Mouse (Mus musculus): Measurements from ENCODE around the gene Atp6v1d. TPM values are rescaled to one million over a fixed set of nuclear protein-coding genes. Genes with fewer than 3 reads are reported as not detected.

The Atp6v1d gene
- polyA plus RNA-seq, 1 experiment = 38.5 TPM

GRCm38 (mm10) chr12:78901467-78901866 lies 40.0 kb upstream of the Atp6v1d start:
- H3K36me3 ChIP-seq (ENCODE audit: control insufficient read depth, insufficient read depth, low read length) = no peaks in the 10 kb centered on the region
- no peak overlapping the region for H3K4me3 ChIP-seq (ENCODE audit: control insufficient read depth, low read depth, low read length)
- H3K27ac ChIP-seq (ENCODE audit: control insufficient read depth, insufficient read depth, low read depth, low read length) = no peak overlapping the region
- TF ChIP-seq POLR2A (IDR thresholded peaks at IDR 0.05; ENCODE audit: control insufficient read depth, low read depth, low read length) (no peak), CTCF (IDR thresholded peaks at IDR 0.05; ENCODE audit: control insufficient read depth, insufficient read depth, insufficient replicate concordance, low read depth, low read length) (no peak)
- peaks cover under 1% of the 10 kb centered on the region for H3K4me1 ChIP-seq (ENCODE audit: control insufficient read depth, insufficient read depth, low read length)
- H3K27me3 ChIP-seq (ENCODE audit: control insufficient read depth, insufficient read depth, low read length) = no peaks in the 10 kb centered on the region

- H3K36me3 ChIP-seq (ENCODE audit: control insufficient read depth, insufficient read depth, low read length) = no peaks in the 10 kb centered on the region
- H3K27me3 ChIP-seq (ENCODE audit: control insufficient read depth, insufficient read depth, low read length) = no peaks in the 10 kb centered on the region
- no peak overlapping the region for H3K27ac ChIP-seq (ENCODE audit: control insufficient read depth, insufficient read depth, low read depth, low read length)
- H3K4me1 ChIP-seq (ENCODE audit: control insufficient read depth, insufficient read depth, low read length) = no peaks in the 10 kb centered on the region
- H3K4me3 ChIP-seq (ENCODE audit: control insufficient read depth, low read depth, low read length) = no peak overlapping the region
- TF ChIP-seq POLR2A (IDR thresholded peaks at IDR 0.05; ENCODE audit: control insufficient read depth, low read depth, low read length) (no peak), CTCF (IDR thresholded peaks at IDR 0.05; ENCODE audit: control insufficient read depth, insufficient read depth, insufficient replicate concordance, low read depth, low read length) (no peak)
Observed at GRCm38 (mm10) chr12:78897861-78898260, 36.4 kb upstream of the Atp6v1d start.

GRCm38 (mm10) chr12:78891149-78891548 lies 29.7 kb upstream of the Atp6v1d start:
- H3K27ac ChIP-seq (ENCODE audit: control insufficient read depth, insufficient read depth, low read depth, low read length) = no peak overlapping the region

GRCm38 (mm10) chr12:78890062-78890461 lies 28.6 kb upstream of the Atp6v1d start:
- Histone ChIP-seq H3K27ac (ENCODE audit: control insufficient read depth, insufficient read depth, low read depth, low read length) (no peak overlapping the region), H3K36me3 (ENCODE audit: control insufficient read depth, insufficient read depth, low read length) (no peaks in the 10 kb centered on the region), H3K4me1 (ENCODE audit: control insufficient read depth, insufficient read depth, low read length) (no peaks in the 10 kb centered on the region), H3K4me3 (ENCODE audit: control insufficient read depth, low read depth, low read length) (no peak overlapping the region), H3K27me3 (ENCODE audit: control insufficient read depth, insufficient read depth, low read length) (no peaks in the 10 kb centered on the region)
- TF ChIP-seq CTCF (IDR thresholded peaks at IDR 0.05; ENCODE audit: control insufficient read depth, insufficient read depth, insufficient replicate concordance, low read depth, low read length) (no peak), POLR2A (IDR thresholded peaks at IDR 0.05; ENCODE audit: control insufficient read depth, low read depth, low read length) (no peak)

More at GRCm38 (mm10) chr12:78891149-78891548, 29.7 kb upstream of the Atp6v1d start:
- Histone ChIP-seq H3K4me1 (ENCODE audit: control insufficient read depth, insufficient read depth, low read length) (no peaks in the 10 kb centered on the region), H3K36me3 (ENCODE audit: control insufficient read depth, insufficient read depth, low read length) (no peaks in the 10 kb centered on the region), H3K27me3 (ENCODE audit: control insufficient read depth, insufficient read depth, low read length) (no peaks in the 10 kb centered on the region), H3K4me3 (ENCODE audit: control insufficient read depth, low read depth, low read length) (no peak overlapping the region)
- TF ChIP-seq CTCF (IDR thresholded peaks at IDR 0.05; ENCODE audit: control insufficient read depth, insufficient read depth, insufficient replicate concordance, low read depth, low read length) (no peak), POLR2A (IDR thresholded peaks at IDR 0.05; ENCODE audit: control insufficient read depth, low read depth, low read length) (no peak)

- Histone ChIP-seq H3K36me3 (ENCODE audit: control insufficient read depth, insufficient read depth, low read length) (peaks cover 2% of the 10 kb centered on the region; the same call in 1 of the 2 replicates), H3K4me1 (ENCODE audit: control insufficient read depth, insufficient read depth, low read length) (no peaks in the 10 kb centered on the region), H3K4me3 (ENCODE audit: control insufficient read depth, low read depth, low read length) (no peak overlapping the region), H3K27ac (ENCODE audit: control insufficient read depth, insufficient read depth, low read depth, low read length) (no peak overlapping the region), H3K27me3 (ENCODE audit: control insufficient read depth, insufficient read depth, low read length) (no peaks in the 10 kb centered on the region)
- TF ChIP-seq POLR2A (IDR thresholded peaks at IDR 0.05; ENCODE audit: control insufficient read depth, low read depth, low read length) (no peak), CTCF (IDR thresholded peaks at IDR 0.05; ENCODE audit: control insufficient read depth, insufficient read depth, insufficient replicate concordance, low read depth, low read length) (no peak)
Observed at GRCm38 (mm10) chr12:78874581-78874980, 13.1 kb upstream of the Atp6v1d start.

- H3K4me3 ChIP-seq (ENCODE audit: control insufficient read depth, low read depth, low read length) = no peak overlapping the region
- H3K27ac ChIP-seq (ENCODE audit: control insufficient read depth, insufficient read depth, low read depth, low read length) = no peak overlapping the region
- H3K4me1 ChIP-seq (ENCODE audit: control insufficient read depth, insufficient read depth, low read length) = no peaks in the 10 kb centered on the region; the same call in 1 of the 2 replicates
- H3K36me3 ChIP-seq (ENCODE audit: control insufficient read depth, insufficient read depth, low read length) = no peaks in the 10 kb centered on the region
- H3K27me3 ChIP-seq (ENCODE audit: control insufficient read depth, insufficient read depth, low read length) = no peaks in the 10 kb centered on the region
- TF ChIP-seq POLR2A (IDR thresholded peaks at IDR 0.05; ENCODE audit: control insufficient read depth, low read depth, low read length) (no peak), CTCF (IDR thresholded peaks at IDR 0.05; ENCODE audit: control insufficient read depth, insufficient read depth, insufficient replicate concordance, low read depth, low read length) (no peak)
Observed at GRCm38 (mm10) chr12:78868115-78868514, 6.7 kb upstream of the Atp6v1d start.

- Histone ChIP-seq H3K4me3 (ENCODE audit: control insufficient read depth, low read depth, low read length) (no peak overlapping the region), H3K36me3 (ENCODE audit: control insufficient read depth, insufficient read depth, low read length) (no peaks in the 10 kb centered on the region), H3K27me3 (ENCODE audit: control insufficient read depth, insufficient read depth, low read length) (no peaks in the 10 kb centered on the region), H3K27ac (ENCODE audit: control insufficient read depth, insufficient read depth, low read depth, low read length) (no peak overlapping the region), H3K4me1 (ENCODE audit: control insufficient read depth, insufficient read depth, low read length) (no peaks in the 10 kb centered on the region; the same call in none of the 2 replicates)
- TF ChIP-seq CTCF (IDR thresholded peaks at IDR 0.05; ENCODE audit: control insufficient read depth, insufficient read depth, insufficient replicate concordance, low read depth, low read length) (no peak), POLR2A (IDR thresholded peaks at IDR 0.05; ENCODE audit: control insufficient read depth, low read depth, low read length) (no peak)
Observed at GRCm38 (mm10) chr12:78865434-78865833, 4.0 kb upstream of the Atp6v1d start.

Data from testis, adult 2 months (tissue).